Mouse (Mus musculus) stomach, embryonic 15.5 days (tissue): ENCODE measurements around the gene Klhdc4. TPM values are rescaled to one million over a fixed set of nuclear protein-coding genes. Genes with fewer than 3 reads are reported as not detected.

Experiments
- ATAC-seq: fragments of 200-750 bp; cut with Nextera tagmentation; 2 replicates; pipeline ENCODE4 v1.8.0; 2017; ENCODE audit warnings: low read depth, moderate number of reproducible peaks, moderate TSS enrichment; ENCODE audit not compliant: insufficient read depth, low FRiP score
- H3K27ac ChIP-seq: fragments of 300-500 bp; sonication (generic); 2 replicates; pipeline ENCODE4 v1.5.1; 2015; ENCODE audit warnings: mild to moderate bottlenecking, inconsistent platforms
- H3K27me3 ChIP-seq: fragments of 300-500 bp; sonication (generic); replicated peaks from 2 replicates; pipeline ENCODE4 v1.6.1; 2015; ENCODE audit warnings: inconsistent platforms
- H3K36me3 ChIP-seq: fragments of 300-500 bp; sonication (generic); 2 replicates; pipeline ENCODE4 v1.6.1; 2015; ENCODE audit warnings: inconsistent platforms
- H3K4me1 ChIP-seq: fragments of 300-500 bp; sonication (generic); 2 replicates; pipeline ENCODE4 v1.6.1; 2015; ENCODE audit warnings: inconsistent platforms
- H3K4me2 ChIP-seq: fragments of 300-500 bp; sonication (generic); 2 replicates; pipeline ENCODE4 v1.6.1; 2015; ENCODE audit warnings: mild to moderate bottlenecking, inconsistent platforms
- H3K4me3 ChIP-seq: fragments of 300-500 bp; sonication (generic); replicated peaks from 2 replicates; pipeline ENCODE4 v1.5.1; 2015; ENCODE audit warnings: inconsistent platforms
- H3K9ac ChIP-seq: fragments of 300-500 bp; sonication (generic); 2 replicates; pipeline ENCODE4 v1.6.1; 2015; ENCODE audit warnings: inconsistent platforms
- H3K9me3 ChIP-seq: fragments of 300-500 bp; sonication (generic); 2 replicates; pipeline ENCODE4 v1.6.1; 2016; ENCODE audit warnings: inconsistent platforms
- WGBS: fragments of 180-500 bp; shearing (Covaris S2); methylation state at CpG from one replicate; pipeline ENCODE4 v1.1.7; 2015; 5-methylcytosine and 5-hydroxymethylcytosine counted together
- polyA plus RNA-seq: library from polyadenylated mRNA; unstranded; fragments of >200 nt; fragmentation: Nextera tagmentation; extraction: Ambion mirVana; gene quantifications from 2 replicates; pipeline ENCODE4 v1.2.1, GENCODE M21; 2015

Klhdc4 gene
- polyA plus RNA-seq, 1 experiment from 2014 or later: 36.2 TPM

DNA sequence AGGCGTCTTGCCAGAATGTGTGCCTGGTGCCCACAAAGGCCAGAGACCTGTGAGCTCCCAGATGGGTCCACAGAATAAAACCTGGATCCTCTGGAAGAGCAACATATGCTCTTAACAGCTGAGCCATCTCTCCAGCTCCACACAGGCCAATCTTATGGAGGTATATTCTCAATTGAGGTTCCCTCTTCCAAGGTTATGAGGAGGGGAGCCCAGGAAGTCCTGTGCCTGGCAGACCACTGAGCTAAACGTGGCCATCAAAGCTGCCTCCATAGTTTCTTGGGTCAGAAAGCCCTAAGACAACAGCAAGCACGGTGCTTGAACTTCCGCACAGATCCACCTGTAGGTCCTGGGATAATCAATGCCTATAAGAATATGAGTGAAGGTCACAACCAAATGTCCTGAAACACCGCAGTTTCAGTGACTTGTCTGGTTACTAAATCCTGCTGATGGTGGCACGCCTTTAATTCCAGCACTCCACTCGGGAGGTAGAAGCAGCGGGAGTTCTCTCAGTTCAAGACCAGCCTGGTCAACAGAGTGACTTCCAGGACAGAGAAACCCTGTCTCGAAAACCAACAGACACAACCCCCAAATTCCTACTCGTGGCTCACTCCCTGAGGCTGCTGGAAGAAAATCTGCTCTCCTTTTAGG, 869 bp downstream of the Klhdc4 start:
- Histone ChIP-seq H3K4me1 (peaks cover 8% of the 10 kb centered on the region), H3K4me2 (peak overlapping the region; percentile 85), H3K4me3 (peak overlapping the region; percentile 87), H3K27ac (no peak overlapping the region), H3K36me3 (no peaks in the 10 kb centered on the region), H3K9me3 (no peaks in the 10 kb centered on the region), H3K27me3 (no peaks in the 10 kb centered on the region), H3K9ac (peak overlapping the region; percentile 89)
- ATAC-seq: no peak
- 28% methylated on average over 10 of the region's 10 CpGs for WGBS

DNA sequence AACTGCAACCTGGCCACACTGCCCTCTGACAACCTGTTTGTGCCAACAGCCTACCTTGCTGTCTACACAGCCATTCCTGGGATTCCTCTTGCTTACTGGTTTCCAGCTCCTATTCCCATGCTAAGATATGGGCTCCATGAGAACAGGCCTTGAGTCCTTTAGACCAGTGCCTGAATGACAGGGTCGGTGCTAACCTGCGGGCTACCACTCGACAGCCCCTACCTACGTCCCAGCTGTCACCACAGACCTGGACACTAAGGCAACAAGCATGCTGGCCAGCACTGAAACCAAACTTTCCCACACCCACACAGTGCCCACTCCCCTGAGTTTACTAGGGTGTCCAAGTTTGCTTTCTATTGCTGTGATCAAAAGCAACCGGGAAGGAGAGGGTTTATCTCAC, 1.6 kb downstream of the Klhdc4 start:
- Histone ChIP-seq H3K36me3 (no peaks in the 10 kb centered on the region), H3K4me2 (peak overlapping the region; percentile 85; the same call in 1 of the 2 replicates), H3K9ac (no peak overlapping the region), H3K27ac (no peak overlapping the region), H3K9me3 (no peaks in the 10 kb centered on the region), H3K27me3 (no peaks in the 10 kb centered on the region), H3K4me3 (no peak overlapping the region), H3K4me1 (peaks cover 8% of the 10 kb centered on the region)
- WGBS: 88% methylated on average over 5 of the region's 5 CpGs
- ATAC-seq: no peak

DNA sequence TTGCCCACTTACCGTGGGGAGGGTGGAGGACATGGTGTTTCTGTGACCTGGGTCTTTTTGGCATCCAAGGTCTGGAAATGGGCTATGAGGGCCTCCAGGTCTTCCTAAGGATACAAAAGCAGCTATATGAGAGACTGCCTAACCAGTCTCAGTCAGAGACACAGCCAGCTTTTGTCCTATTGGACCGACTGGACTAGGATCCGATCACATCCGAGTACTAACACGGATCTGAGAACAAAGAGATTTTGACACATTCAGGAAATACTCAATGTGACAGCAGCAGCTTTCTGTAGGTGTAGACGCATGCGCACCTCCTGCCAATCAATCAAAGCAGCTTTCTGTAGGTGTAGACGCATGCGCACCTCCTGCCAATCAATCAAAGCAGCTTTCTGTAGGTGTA, 7.6 kb downstream of the Klhdc4 start:
- no peaks in the 10 kb centered on the region for H3K4me1 ChIP-seq
- ATAC-seq: no peak
- no peak overlapping the region for H3K27ac ChIP-seq
- no peaks in the 10 kb centered on the region for H3K27me3 ChIP-seq
- WGBS: 85% methylated on average over 9 of the region's 9 CpGs
- no peaks in the 10 kb centered on the region for H3K9me3 ChIP-seq
- H3K4me2 ChIP-seq: no peak overlapping the region
- peaks cover 18% of the 10 kb centered on the region; the same call in 1 of the 2 replicates for H3K36me3 ChIP-seq
- H3K4me3 ChIP-seq: no peak overlapping the region
- no peak overlapping the region for H3K9ac ChIP-seq

DNA sequence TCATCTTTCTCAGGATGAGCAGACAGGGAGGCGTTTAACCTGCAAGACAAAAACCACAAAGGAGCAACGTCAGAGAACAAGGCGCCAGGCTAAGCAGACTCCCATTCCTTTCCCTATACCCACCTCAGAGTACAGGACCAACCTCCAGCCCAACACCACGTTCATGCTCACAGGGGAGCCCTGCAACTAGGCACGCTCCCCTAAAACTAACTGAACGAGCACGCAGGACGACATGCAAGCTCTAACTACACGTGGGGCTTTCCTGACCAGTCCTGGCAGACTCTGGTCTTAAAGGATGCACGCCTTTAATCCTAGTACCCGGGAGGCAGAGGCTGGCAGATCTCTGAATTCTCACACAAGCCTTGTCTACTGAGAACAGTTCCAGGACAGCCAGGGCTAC, 8.0 kb downstream of the Klhdc4 start:
- no peak overlapping the region for H3K4me3 ChIP-seq
- 89% methylated on average over 11 of the region's 11 CpGs for WGBS

DNA sequence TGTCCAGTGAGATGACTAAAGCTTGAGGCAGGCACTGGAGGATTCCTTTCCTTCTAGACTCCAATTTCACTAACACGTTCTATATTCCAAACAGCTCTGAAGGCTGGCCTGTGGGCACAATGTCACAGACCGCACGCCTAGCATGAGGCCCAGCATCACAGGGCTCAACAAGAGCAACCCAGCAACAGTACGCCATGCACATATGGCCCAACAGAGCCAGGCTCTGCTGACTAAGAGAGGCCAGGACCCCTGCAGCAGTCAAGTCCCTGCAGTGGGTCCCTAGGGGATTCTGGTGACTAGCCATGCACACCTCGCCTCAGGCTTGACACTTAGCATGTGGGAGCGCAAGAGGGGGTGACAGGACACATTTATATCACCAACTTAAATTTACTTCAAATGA, 8.5 kb downstream of the Klhdc4 start:
- 92% methylated on average over 6 of the region's 6 CpGs for WGBS
- ATAC-seq: no peak

More for the DNA sequence above, 8.0 kb downstream of the Klhdc4 start:
- Histone ChIP-seq H3K9ac (no peak overlapping the region), H3K36me3 (peaks cover 18% of the 10 kb centered on the region; the same call in 1 of the 2 replicates), H3K27me3 (no peaks in the 10 kb centered on the region), H3K4me2 (no peak overlapping the region), H3K4me1 (no peaks in the 10 kb centered on the region), H3K27ac (no peak overlapping the region), H3K9me3 (no peaks in the 10 kb centered on the region)
- ATAC-seq: no peak

DNA sequence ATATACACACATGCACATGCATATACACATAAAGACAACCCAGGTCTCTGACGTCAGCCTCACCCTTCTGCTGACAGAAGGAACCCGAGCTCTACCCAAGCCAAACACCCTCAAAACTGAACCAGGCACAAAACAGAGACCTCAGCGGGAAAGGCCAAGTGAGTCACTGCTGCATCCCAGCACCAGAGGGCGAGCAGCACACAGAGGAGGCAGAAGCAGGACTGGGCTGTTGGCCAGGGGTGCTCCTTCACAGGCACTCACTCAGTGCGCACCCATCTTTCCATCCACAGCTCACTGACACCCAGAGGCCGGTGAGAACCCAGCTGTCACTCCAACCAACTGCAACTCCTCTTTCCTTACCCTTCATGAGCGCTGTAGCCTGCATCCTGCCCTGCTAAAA, 11.1 kb downstream of the Klhdc4 start:
- H3K4me1 ChIP-seq: no peaks in the 10 kb centered on the region
- no peaks in the 10 kb centered on the region for H3K9me3 ChIP-seq
- H3K4me2 ChIP-seq: no peak overlapping the region
- no peak overlapping the region for H3K4me3 ChIP-seq
- no peak overlapping the region for H3K9ac ChIP-seq
- no peak for ATAC-seq
- H3K36me3 ChIP-seq: peaks cover 18% of the 10 kb centered on the region; the same call in 1 of the 2 replicates
- no peak overlapping the region for H3K27ac ChIP-seq
- WGBS: 82% methylated on average over 7 of the region's 7 CpGs
- H3K27me3 ChIP-seq: no peaks in the 10 kb centered on the region

More for the DNA sequence above, 8.5 kb downstream of the Klhdc4 start:
- Histone ChIP-seq H3K4me3 (no peak overlapping the region), H3K36me3 (peaks cover 18% of the 10 kb centered on the region; the same call in 1 of the 2 replicates), H3K4me1 (no peaks in the 10 kb centered on the region), H3K4me2 (no peak overlapping the region), H3K27ac (no peak overlapping the region), H3K9me3 (no peaks in the 10 kb centered on the region), H3K27me3 (no peaks in the 10 kb centered on the region), H3K9ac (no peak overlapping the region)

DNA sequence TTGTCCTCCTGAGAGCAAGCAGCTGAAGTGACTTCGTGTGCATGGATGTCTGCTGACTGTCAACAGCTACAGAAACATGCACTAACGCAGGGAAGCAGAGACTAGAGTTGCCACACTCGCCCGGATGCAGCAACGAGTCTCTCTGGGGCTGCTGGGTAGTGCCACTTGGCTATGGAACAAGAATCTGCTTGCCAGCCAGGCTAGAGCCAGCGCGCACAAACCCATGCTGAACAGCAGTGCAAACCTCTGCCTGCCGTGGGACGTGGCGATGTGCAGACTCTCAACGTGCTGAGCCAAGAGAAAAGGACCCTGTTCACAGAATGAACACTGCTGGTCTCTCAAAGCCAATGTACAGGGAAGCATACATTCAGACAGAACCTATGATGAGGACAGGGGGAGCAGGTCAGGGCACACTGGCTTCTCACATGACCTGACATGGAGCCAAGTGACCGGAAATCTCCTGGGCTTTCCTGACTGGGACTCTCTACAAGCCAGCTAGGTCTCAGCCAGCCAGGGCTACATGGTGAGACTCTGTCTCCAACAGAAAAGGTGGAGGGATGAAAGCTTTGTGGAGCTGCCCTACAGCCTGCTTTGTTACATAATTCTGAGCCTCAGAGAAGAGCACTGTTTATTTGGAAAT, 17.3 kb downstream of the Klhdc4 start:
- Histone ChIP-seq H3K36me3 (peaks cover 9% of the 10 kb centered on the region), H3K27ac (no peak overlapping the region), H3K9me3 (no peaks in the 10 kb centered on the region), H3K9ac (no peak overlapping the region), H3K4me3 (no peak overlapping the region), H3K27me3 (no peaks in the 10 kb centered on the region), H3K4me2 (no peak overlapping the region), H3K4me1 (no peaks in the 10 kb centered on the region)
- 92% methylated on average over 12 of the region's 12 CpGs for WGBS
- no peak for ATAC-seq

DNA sequence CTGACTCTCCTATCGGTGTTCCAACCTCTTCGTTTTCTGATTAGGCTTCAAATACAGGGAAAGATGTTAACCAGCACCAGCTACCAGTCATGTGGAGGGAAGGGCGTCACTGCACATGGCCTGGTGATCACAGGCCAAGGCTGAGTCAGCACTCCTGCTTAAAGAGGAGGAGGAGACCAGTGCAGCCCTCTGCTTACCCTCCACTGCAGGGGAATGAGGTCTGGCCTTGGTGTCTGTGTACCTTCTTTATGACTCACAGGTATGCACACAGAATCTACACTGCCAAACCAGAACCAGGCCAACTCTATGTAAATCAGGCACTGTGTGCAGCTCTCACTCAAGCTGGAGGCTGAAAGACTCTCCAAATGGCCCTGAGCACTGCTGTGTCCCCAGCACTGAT, 17.9 kb downstream of the Klhdc4 start:
- no peak for ATAC-seq
- Histone ChIP-seq H3K9me3 (no peaks in the 10 kb centered on the region), H3K4me1 (no peaks in the 10 kb centered on the region), H3K4me3 (no peak overlapping the region), H3K9ac (no peak overlapping the region), H3K27me3 (no peaks in the 10 kb centered on the region), H3K36me3 (peaks cover 8% of the 10 kb centered on the region), H3K27ac (no peak overlapping the region), H3K4me2 (no peak overlapping the region)
- 90% methylated on average over 3 of the region's 3 CpGs for WGBS

DNA sequence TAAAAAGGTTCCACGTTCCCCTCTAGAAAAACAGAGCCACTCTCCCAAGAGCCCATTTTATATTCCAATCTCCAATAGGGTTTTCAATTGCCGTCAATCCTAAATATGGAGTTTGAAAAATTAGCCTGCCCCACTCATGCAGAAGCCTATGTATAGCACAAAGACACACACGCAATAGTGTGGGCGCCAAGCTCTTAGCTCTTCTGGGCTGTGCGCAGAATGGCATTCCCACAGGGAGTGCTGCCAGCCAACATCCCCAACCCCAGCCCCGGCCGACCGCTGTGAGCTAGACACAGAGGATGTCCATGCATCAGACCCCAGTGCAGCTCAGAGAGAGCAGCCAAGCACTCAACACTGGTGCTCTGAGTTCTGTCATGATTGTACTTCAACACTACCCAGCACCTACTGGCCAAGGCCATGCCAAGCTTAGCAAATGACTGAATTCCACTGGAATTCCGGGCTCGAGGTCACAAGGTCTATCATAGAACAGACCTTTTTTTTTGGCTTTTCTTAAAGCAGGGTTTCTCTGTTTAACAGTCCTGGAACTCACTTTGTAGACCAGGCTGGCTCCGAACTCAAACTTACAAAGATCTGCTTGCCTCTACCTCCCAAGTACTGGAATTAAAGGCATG, 19.7 kb downstream of the Klhdc4 start:
- Histone ChIP-seq H3K4me2 (no peak overlapping the region), H3K9ac (no peak overlapping the region), H3K27ac (no peak overlapping the region), H3K36me3 (peaks cover 21% of the 10 kb centered on the region), H3K27me3 (no peaks in the 10 kb centered on the region), H3K4me3 (no peak overlapping the region), H3K9me3 (no peaks in the 10 kb centered on the region), H3K4me1 (no peaks in the 10 kb centered on the region)
- no peak for ATAC-seq
- 93% methylated on average over 11 of the region's 11 CpGs for WGBS

DNA sequence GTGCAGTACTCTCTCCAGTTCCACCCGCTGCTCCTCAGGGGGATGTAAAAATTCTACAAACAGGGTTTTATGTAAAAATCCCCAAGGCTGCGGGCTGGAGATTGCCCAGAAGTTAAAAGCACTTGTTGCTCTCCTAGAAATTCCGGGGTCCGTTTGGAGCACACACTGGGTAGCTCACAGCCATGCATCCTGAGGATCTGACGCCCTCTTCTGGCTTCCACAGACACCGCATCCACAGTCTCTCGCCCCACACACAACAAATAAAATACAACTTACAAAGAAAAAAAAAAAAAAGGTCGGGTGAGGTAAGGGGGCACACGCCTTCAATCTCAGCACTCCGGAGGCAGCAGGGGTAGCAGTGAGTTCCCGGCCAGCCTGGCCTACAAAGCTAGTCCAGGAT, 21.3 kb downstream of the Klhdc4 start:
- H3K4me2 ChIP-seq: no peak overlapping the region
- ATAC-seq: no peak
- H3K36me3 ChIP-seq: peaks cover 30% of the 10 kb centered on the region
- no peak overlapping the region for H3K4me3 ChIP-seq
- H3K9me3 ChIP-seq: no peaks in the 10 kb centered on the region
- H3K27ac ChIP-seq: no peak overlapping the region
- 74% methylated on average over 11 of the region's 11 CpGs for WGBS
- no peak overlapping the region for H3K9ac ChIP-seq
- H3K27me3 ChIP-seq: no peaks in the 10 kb centered on the region
- no peaks in the 10 kb centered on the region for H3K4me1 ChIP-seq

DNA sequence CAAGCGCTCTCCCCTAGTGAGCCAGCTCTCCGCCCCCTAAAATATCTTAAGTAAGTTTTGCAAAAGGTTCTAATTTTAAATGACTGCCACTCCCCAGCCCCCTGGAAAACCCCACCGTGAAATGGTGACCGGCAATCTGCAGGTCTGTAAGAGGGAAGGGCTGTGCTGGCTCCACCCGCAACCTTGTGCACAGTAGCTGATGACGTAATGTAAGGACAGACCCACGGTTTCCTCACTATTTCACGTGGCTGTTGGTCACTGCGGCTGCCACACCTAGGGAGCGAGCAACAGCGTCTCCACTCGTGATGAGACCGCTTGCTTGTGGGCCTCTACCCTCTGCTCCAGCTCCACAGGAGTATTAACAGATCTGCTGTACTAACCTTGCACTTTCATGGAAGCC, 23.2 kb downstream of the Klhdc4 start:
- Histone ChIP-seq H3K27me3 (no peaks in the 10 kb centered on the region), H3K9ac (no peak overlapping the region), H3K27ac (no peak overlapping the region), H3K36me3 (peaks cover 32% of the 10 kb centered on the region; the same call in 1 of the 2 replicates), H3K9me3 (no peaks in the 10 kb centered on the region), H3K4me2 (no peak overlapping the region), H3K4me1 (no peaks in the 10 kb centered on the region), H3K4me3 (no peak overlapping the region)
- 91% methylated on average over 13 of the region's 13 CpGs for WGBS
- ATAC-seq: no peak

DNA sequence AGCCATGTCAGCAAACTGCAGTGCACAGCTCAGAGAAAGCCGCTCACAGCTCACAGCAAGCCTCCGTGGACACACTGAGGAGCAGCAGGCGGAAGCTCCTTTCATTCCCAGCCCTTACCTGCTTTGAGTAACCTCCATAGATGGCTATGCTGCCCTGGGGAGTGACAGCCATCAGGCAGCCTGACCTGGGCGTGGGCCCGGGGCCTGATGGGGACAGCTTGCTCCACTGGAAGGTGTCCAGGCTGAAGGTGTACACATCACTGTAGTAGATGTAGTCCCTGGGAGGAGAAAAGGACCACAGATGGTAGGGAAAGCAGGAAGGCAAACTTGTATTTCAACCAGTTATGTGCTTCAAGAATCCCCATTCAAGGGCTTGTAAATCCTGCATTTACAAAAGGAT, 24.5 kb downstream of the Klhdc4 start:
- 91% methylated on average over 5 of the region's 5 CpGs for WGBS
- ATAC-seq: no peak

More for the DNA sequence above, 24.5 kb downstream of the Klhdc4 start:
- Histone ChIP-seq H3K4me2 (no peak overlapping the region), H3K27me3 (no peaks in the 10 kb centered on the region), H3K36me3 (peaks cover 36% of the 10 kb centered on the region; the same call in 1 of the 2 replicates), H3K4me1 (no peaks in the 10 kb centered on the region), H3K9ac (no peak overlapping the region), H3K27ac (no peak overlapping the region), H3K4me3 (no peak overlapping the region), H3K9me3 (no peaks in the 10 kb centered on the region)
